Mouse (Mus musculus): ENCODE data around the gene Gm20547.

GRCm38 (mm10) chr17:34899890-34900243 is 18.0 kb upstream of the Gm20547 start:
- TF ChIP-seq POLR2A (IDR thresholded peaks at IDR 0.05; ENCODE audit: control insufficient read depth, low read depth, low read length), result no peak
- TF ChIP-seq CTCF (IDR thresholded peaks at IDR 0.05; ENCODE audit: control insufficient read depth, insufficient read depth, insufficient replicate concordance, low read depth, low read length), result no peak

All from testis, adult 2 months (tissue).